Mouse (Mus musculus): ENCODE data around the gene Sfta2. TPM values are rescaled to one million over a fixed set of nuclear protein-coding genes. Genes with fewer than 3 reads are reported as not detected.
A peak's percentile ranks its signal among the peaks of the same experiment; 100 is the strongest.

Gene Sfta2
- not detected in 2 replicates for polyA plus RNA-seq (2016; fragmentation: Nextera tagmentation; extraction: Ambion mirVana)

- H3K4me1 ChIP-seq: no peaks in the 10 kb centered on the region
- 51% methylated on average over 2 of the region's 2 CpGs for WGBS
- H3K27ac ChIP-seq: no peak within 1 kb of the TSS
- no peak for ATAC-seq (ENCODE audit: low FRiP score)
- no peaks in the 10 kb centered on the region for H3K27me3 ChIP-seq
- H3K4me2 ChIP-seq (replicated peaks): no peak within 1 kb of the TSS
- no peak within 1 kb of the TSS for H3K4me3 ChIP-seq
- 0 out of 2 replicates have a peak, but pooled peaks cover 6% of the 10 kb centered on the region for H3K9me3 ChIP-seq (replicated peaks)
- H3K9ac ChIP-seq: no peak within 1 kb of the TSS
- no peaks in the 10 kb centered on the region for H3K36me3 ChIP-seq
Observed at GRCm38 (mm10) chr17:35601249-35601648, at the start of gene Sfta2. Gene Sfta2, plus strand, starts transcription at chr17:35601549.

DNA sequence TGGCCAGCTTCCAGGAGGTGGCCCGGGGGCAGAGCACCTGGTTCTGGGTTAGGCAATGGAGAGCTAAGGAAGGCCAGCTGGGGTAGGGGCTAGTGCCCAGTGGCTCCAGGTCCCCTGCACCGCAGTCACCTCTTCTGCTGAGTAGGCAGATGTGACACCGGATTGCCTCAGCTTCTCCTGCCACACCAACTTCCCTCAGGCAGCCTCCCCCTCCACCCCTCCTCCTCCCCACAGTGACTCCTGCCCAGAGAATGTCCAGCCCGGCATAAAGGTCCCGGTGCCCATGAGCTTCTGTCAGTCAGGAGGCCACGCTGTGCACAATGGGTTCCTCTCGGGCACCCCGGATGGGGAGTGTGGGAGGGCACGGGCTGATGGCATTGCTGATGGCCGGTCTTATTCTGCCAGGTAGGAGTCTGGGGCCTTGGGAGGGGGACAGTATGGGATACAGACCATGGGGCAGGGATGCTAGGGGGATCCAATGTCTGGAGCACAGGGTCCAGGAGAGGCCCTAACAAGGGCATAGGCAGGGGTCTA lies 49.4 kb upstream of the Sfta2 start, which contains the start of gene Cdsn:
Cdsn (plus strand) TSS at position 248 of the 534 bp plus-strand sequence.
- ATAC-seq (ENCODE audit: low FRiP score): no peak
- H3K36me3 ChIP-seq: no peaks in the 10 kb centered on the region
- no peak within 1 kb of the TSS for H3K9ac ChIP-seq
- H3K27ac ChIP-seq: no peak within 1 kb of the TSS
- H3K4me1 ChIP-seq: peaks cover 14% of the 10 kb centered on the region
- 72% methylated on average over 10 of the region's 10 CpGs for WGBS
- H3K27me3 ChIP-seq: 0 out of 2 replicates have a peak, but pooled peaks cover 6% of the 10 kb centered on the region
- H3K9me3 ChIP-seq (replicated peaks): no peaks in the 10 kb centered on the region
- H3K4me3 ChIP-seq: no peak within 1 kb of the TSS
- H3K4me2 ChIP-seq (replicated peaks): no peak within 1 kb of the TSS

DNA sequence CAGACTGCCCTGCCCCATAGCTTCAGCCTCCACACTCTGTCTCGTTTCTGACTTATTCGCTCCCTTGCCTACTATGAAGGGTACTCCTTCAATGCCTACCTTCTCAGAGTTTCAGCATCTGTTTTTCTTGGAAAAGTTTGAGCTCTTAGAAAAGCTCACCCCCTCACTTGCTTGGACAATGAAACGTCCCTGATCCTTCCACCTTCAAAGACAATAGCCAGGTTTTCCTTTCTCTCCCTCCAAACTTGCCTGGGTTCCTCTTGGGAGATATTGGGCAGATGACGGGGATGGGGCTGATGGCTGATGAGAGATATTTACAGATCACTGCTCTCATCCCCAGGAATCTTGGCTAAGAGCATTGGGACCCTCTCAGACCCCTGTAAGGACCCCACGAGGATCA lies 47.0 kb upstream of the Sfta2 start:
- no peak overlapping the region for H3K27ac ChIP-seq
- 0 out of 2 replicates have a peak, but pooled peaks cover 6% of the 10 kb centered on the region for H3K27me3 ChIP-seq
- H3K9me3 ChIP-seq (replicated peaks): no peaks in the 10 kb centered on the region
- peaks cover 7% of the 10 kb centered on the region; the same call in 1 of the 2 replicates for H3K4me1 ChIP-seq
- H3K36me3 ChIP-seq: no peaks in the 10 kb centered on the region
- no peak for ATAC-seq (ENCODE audit: low FRiP score)
- H3K9ac ChIP-seq: no peak overlapping the region
- WGBS: 84% methylated on average over 5 of the region's 5 CpGs
- no peak overlapping the region for H3K4me3 ChIP-seq
- H3K4me2 ChIP-seq (replicated peaks): no peak overlapping the region

- H3K4me3 ChIP-seq: no peak overlapping the region
- no peak for ATAC-seq (ENCODE audit: low FRiP score)
Observed at GRCm38 (mm10) chr17:35554761-35555397, 46.5 kb upstream of the Sfta2 start.

GRCm38 (mm10) chr17:35556186-35556765 lies 45.1 kb upstream of the Sfta2 start:
- H3K36me3 ChIP-seq: no peaks in the 10 kb centered on the region
- 0 out of 2 replicates have a peak, but pooled peaks cover 6% of the 10 kb centered on the region for H3K27me3 ChIP-seq
- 91% methylated on average over 13 of the region's 13 CpGs for WGBS
- H3K9ac ChIP-seq: no peak overlapping the region
- no peak for ATAC-seq (ENCODE audit: low FRiP score)
- H3K27ac ChIP-seq: no peak overlapping the region
- H3K4me1 ChIP-seq: no peaks in the 10 kb centered on the region; the same call in 1 of the 2 replicates
- H3K9me3 ChIP-seq (replicated peaks): no peaks in the 10 kb centered on the region
- no peak overlapping the region for H3K4me2 ChIP-seq (replicated peaks)
- no peak overlapping the region for H3K4me3 ChIP-seq

More at GRCm38 (mm10) chr17:35554761-35555397, 46.5 kb upstream of the Sfta2 start:
- Histone ChIP-seq H3K9ac (no peak overlapping the region), H3K27me3 (0 out of 2 replicates have a peak, but pooled peaks cover 6% of the 10 kb centered on the region), H3K4me2 (replicated peaks) (no peak overlapping the region), H3K27ac (no peak overlapping the region), H3K4me1 (peaks cover 4% of the 10 kb centered on the region; the same call in 1 of the 2 replicates), H3K9me3 (replicated peaks) (no peaks in the 10 kb centered on the region), H3K36me3 (no peaks in the 10 kb centered on the region)
- WGBS: 95% methylated on average over 18 of the region's 18 CpGs

- H3K36me3 ChIP-seq: no peaks in the 10 kb centered on the region
- no peak overlapping the region for H3K4me2 ChIP-seq (replicated peaks)
- 32% methylated on average over 5 of the region's 5 CpGs for WGBS
- ATAC-seq (ENCODE audit: low FRiP score): no peak
- no peak overlapping the region for H3K4me3 ChIP-seq
- H3K4me1 ChIP-seq: no peaks in the 10 kb centered on the region
- H3K27ac ChIP-seq: no peak overlapping the region
- 0 out of 2 replicates have a peak, but pooled peaks cover 5% of the 10 kb centered on the region for H3K27me3 ChIP-seq
- H3K9ac ChIP-seq: no peak overlapping the region
- H3K9me3 ChIP-seq (replicated peaks): no peaks in the 10 kb centered on the region
Observed at GRCm38 (mm10) chr17:35556812-35557211, 44.5 kb upstream of the Sfta2 start.

GRCm38 (mm10) chr17:35557351-35557750 lies 44.0 kb upstream of the Sfta2 start:
- Histone ChIP-seq H3K9me3 (replicated peaks) (no peaks in the 10 kb centered on the region), H3K27ac (no peak overlapping the region), H3K4me3 (no peak overlapping the region), H3K9ac (no peak overlapping the region), H3K4me2 (replicated peaks) (no peak overlapping the region), H3K4me1 (no peaks in the 10 kb centered on the region), H3K36me3 (no peaks in the 10 kb centered on the region), H3K27me3 (no peaks in the 10 kb centered on the region)
- no peak for ATAC-seq (ENCODE audit: low FRiP score)
- 82% methylated on average over 9 of the region's 9 CpGs for WGBS

DNA sequence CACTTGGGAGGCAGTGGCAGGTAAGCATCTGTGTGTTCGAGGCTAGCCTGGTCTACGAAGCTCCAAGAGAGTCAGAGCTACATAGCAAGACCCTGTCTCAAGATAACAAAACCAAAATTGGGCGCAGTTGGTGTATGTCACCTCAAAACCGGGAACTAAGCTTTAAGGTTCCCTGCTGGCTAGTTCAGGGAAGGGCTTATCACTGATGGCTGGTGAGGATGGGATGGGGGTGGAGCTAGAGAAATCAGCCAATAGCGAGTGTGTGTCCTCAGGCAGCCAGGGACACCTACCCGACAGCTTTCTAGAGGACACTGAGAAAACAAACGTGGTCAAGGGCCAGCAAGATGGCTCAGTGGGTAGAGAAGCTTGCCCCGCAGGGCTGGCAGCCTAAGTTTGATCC lies 43.1 kb upstream of the Sfta2 start:
- H3K4me1 ChIP-seq: no peaks in the 10 kb centered on the region
- H3K9ac ChIP-seq: no peak overlapping the region
- 63% methylated on average over 8 of the region's 8 CpGs for WGBS
- no peaks in the 10 kb centered on the region for H3K27me3 ChIP-seq
- H3K9me3 ChIP-seq (replicated peaks): no peaks in the 10 kb centered on the region
- no peak for ATAC-seq (ENCODE audit: low FRiP score)
- no peaks in the 10 kb centered on the region for H3K36me3 ChIP-seq
- no peak overlapping the region for H3K27ac ChIP-seq
- H3K4me2 ChIP-seq (replicated peaks): no peak overlapping the region
- no peak overlapping the region for H3K4me3 ChIP-seq

- Histone ChIP-seq H3K27me3 (peaks cover 22% of the 10 kb centered on the region), H3K9ac (no peak within 1 kb of the TSS), H3K36me3 (no peaks in the 10 kb centered on the region), H3K27ac (no peak within 1 kb of the TSS), H3K9me3 (replicated peaks) (no peaks in the 10 kb centered on the region), H3K4me1 (peaks cover 15% of the 10 kb centered on the region), H3K4me3 (no peak within 1 kb of the TSS), H3K4me2 (replicated peaks) (no peak within 1 kb of the TSS)
- no peak for ATAC-seq (ENCODE audit: low FRiP score)
- 59% methylated on average over 3 of the region's 3 CpGs for WGBS
Observed at GRCm38 (mm10) chr17:35567150-35567549, 34.2 kb upstream of the Sfta2 start, which contains the start of gene 2300002M23Rik. Gene 2300002M23Rik, plus strand, starts transcription at chr17:35567450.

GRCm38 (mm10) chr17:35567767-35568166 lies 33.6 kb upstream of the Sfta2 start:
- peaks cover 22% of the 10 kb centered on the region for H3K27me3 ChIP-seq
- H3K27ac ChIP-seq: no peak overlapping the region
- WGBS: 17% methylated on average over 9 of the region's 9 CpGs
- no peak overlapping the region for H3K4me3 ChIP-seq
- peaks cover 15% of the 10 kb centered on the region for H3K4me1 ChIP-seq
- ATAC-seq (ENCODE audit: low FRiP score): no peak
- H3K9me3 ChIP-seq (replicated peaks): no peaks in the 10 kb centered on the region
- H3K9ac ChIP-seq: no peak overlapping the region
- H3K4me2 ChIP-seq (replicated peaks): no peak overlapping the region
- H3K36me3 ChIP-seq: no peaks in the 10 kb centered on the region

DNA sequence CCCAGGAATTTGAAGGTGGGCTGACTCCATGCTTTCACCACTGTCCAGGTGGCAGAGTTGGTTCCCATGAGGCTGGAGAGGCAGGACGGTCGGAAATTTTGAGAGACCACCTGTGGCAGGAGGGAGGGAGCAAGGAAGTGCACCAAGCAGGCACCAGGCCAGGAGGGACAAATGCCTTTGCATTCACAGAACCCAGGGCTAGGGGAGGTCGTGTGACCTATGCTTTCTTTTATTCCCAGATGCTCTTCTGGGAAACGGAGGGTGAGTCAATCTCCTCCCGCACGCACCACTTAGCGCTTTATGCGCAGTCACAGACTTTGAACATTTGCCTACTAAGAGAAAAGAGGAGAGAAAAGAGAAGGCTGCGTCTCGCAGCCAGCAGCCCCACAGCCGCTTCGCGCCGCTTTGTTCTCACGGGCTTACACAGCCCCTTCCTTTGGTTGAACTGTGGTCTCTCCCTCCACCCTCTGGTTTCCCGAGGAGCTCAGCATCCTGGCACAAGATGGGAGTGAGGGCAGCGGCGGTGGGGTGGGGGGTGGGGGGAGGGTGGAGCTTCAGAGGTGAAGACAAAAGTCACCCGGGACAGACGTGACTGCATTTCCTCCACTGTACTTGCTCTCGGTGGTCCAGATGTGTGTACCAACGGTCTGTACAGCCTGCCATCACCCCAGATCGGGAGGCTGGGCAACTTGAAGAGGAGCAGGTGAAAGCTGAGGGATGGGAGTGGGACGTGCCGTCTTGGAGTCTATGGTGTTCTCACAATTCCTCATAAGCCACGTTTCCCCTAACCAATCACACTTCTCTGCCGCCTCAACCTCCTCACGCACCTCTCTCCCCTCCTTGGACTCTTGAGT lies 32.0 kb upstream of the Sfta2 start:
- no peak overlapping the region for H3K27ac ChIP-seq
- no peaks in the 10 kb centered on the region for H3K36me3 ChIP-seq
- H3K4me3 ChIP-seq: peak overlapping the region; percentile 28
- H3K27me3 ChIP-seq: peaks cover 22% of the 10 kb centered on the region
- H3K9ac ChIP-seq: peak overlapping the region; percentile 59
- peak; percentile 76 for ATAC-seq (ENCODE audit: low FRiP score)
- H3K9me3 ChIP-seq (replicated peaks): no peaks in the 10 kb centered on the region
- H3K4me1 ChIP-seq: peaks cover 15% of the 10 kb centered on the region
- 2% methylated on average over 28 of the region's 28 CpGs for WGBS
- peak overlapping the region; percentile 56 for H3K4me2 ChIP-seq (replicated peaks)

GRCm38 (mm10) chr17:35570836-35571235 lies 30.5 kb upstream of the Sfta2 start:
- 63% methylated on average over 14 of the region's 14 CpGs for WGBS
- ATAC-seq (ENCODE audit: low FRiP score): no peak

More at GRCm38 (mm10) chr17:35570836-35571235, 30.5 kb upstream of the Sfta2 start:
- no peak overlapping the region for H3K4me2 ChIP-seq (replicated peaks)
- H3K27ac ChIP-seq: no peak overlapping the region
- peaks cover 15% of the 10 kb centered on the region for H3K4me1 ChIP-seq
- peaks cover 22% of the 10 kb centered on the region for H3K27me3 ChIP-seq
- H3K9ac ChIP-seq: no peak overlapping the region
- no peak overlapping the region for H3K4me3 ChIP-seq
- no peaks in the 10 kb centered on the region for H3K36me3 ChIP-seq
- H3K9me3 ChIP-seq (replicated peaks): no peaks in the 10 kb centered on the region

Measured in hindbrain, embryonic 12.5 days (tissue).